Mouse (Mus musculus) liver, adult 2 months (tissue): ENCODE measurements around the gene Tmem265.

Source experiments
- CTCF ChIP-seq: fragments of 200-500 bp; IDR thresholded peaks from 2 replicates; pipeline ENCODE4 v1.5.1; 2011; ENCODE audit warnings: low read depth, low read length, control low read depth
- POLR2A ChIP-seq: fragments of 200-500 bp; IDR thresholded peaks from 2 replicates; pipeline ENCODE4 v1.6.1; 2011; ENCODE audit warnings: low read length, control low read depth; ENCODE audit not compliant: insufficient read depth; ENCODE audit errors: extremely low read depth

- TF ChIP-seq POLR2A (no peak), CTCF (no peak)
Observed at GRCm38 (mm10) chr7:127586149-127586548, 25.0 kb downstream of the Tmem265 start.
